Mouse (Mus musculus): Measurements from ENCODE around the gene Hinfp. TPM values are rescaled to one million over a fixed set of nuclear protein-coding genes. Genes with fewer than 3 reads are reported as not detected.

Hinfp gene
- polyA plus RNA-seq, 1 experiment from 2014 or later, result 14.9 TPM

DNA sequence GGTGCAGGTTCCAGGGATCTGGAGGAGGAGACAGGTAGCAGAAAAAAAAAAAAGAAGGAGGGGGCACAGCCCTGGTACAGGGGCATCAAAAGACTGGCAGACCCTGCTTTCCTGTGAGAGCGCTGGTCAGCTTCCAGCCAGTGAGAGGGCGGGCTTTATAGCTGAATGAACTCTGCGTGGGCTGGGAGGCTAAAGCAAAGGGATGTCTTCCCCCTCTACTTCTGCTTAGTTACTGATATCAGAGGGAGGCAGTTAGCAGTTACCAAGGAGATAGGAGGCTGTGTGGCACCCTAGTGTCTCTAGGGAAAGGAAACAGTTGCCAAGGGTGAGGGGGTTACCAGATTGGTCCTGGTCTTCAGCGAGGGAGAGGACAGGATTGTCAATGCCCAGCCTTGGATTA lies 55.0 kb downstream of the Hinfp start:
- Histone ChIP-seq H3K27ac (no peak overlapping the region), H3K9me3 (replicated peaks; ENCODE audit: low read length) (no peaks in the 10 kb centered on the region), H3K27me3 (ENCODE audit: insufficient read depth, low read length) (no peaks in the 10 kb centered on the region), H3K4me1 (replicated peaks; ENCODE audit: insufficient read depth, low read length) (peaks cover 12% of the 10 kb centered on the region), H3K4me3 (replicated peaks; ENCODE audit: low read depth, low read length) (no peak overlapping the region), H3K36me3 (ENCODE audit: insufficient read depth, low read length) (no peaks in the 10 kb centered on the region), H3K4me2 (ENCODE audit: low read length) (peak overlapping the region; percentile 26), H3K9ac (ENCODE audit: low read depth, low read length) (no peak overlapping the region)
- ATAC-seq (replicated peaks; ENCODE audit: low FRiP score, low read depth) (0 out of 2 replicates have a peak, but pooled peaks have one; percentile 8), DNase-seq (ENCODE audit: low spot score) (peak; percentile 78)
- no peak for TF ChIP-seq CTCF (IDR thresholded peaks at IDR 0.05; ENCODE audit: low read depth)
- WGBS, result 39% methylated on average over 4 of the region's 4 CpGs

DNA sequence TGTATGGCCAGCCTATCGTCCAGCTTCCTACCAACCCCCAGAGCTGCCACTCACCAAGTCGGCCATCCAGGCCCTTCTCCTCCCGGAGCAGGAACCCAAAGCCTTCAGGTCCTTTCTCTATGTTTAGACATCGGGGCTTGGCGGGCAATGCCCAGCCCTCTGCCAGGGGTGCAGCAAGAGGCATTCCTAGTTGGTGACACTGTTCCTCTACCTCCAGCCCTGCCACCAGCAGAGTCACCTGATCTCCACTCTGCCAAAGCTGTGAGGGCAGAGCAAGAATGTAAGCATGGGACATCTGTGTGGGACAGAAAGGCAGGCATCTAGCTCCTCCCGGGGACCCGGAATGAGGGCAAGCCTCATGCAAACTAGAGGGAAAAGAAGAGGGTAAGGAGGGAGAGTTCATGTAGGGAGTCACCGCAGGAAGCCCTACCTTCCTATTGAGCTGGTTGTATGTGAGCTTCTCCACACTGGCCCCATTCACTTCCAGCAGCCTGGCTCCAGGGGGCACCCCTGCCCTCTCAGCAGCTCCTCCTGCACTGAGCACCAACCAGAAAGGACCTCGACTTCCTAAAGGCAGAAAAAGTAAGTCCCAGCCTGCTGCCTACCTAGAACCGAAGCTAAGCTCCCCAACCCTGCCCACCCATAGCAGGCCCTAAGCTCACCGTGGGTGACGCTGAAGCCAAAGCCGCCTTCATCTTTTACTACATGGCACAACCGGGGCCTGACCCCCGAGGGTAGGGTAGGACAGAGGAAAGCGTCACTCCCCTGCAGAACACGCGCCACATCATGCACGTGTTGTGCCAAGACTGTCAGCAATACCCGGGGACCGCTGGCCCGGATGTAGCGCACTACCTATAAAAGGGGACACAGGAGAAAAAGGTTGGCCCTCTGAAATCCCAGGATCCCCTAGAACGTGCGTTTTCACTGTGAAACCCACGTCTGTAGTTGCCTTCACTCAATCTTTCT lies 56.0 kb downstream of the Hinfp start:
- H3K4me1 ChIP-seq (replicated peaks; ENCODE audit: insufficient read depth, low read length), result peaks cover 12% of the 10 kb centered on the region
- TF ChIP-seq CTCF (IDR thresholded peaks at IDR 0.05; ENCODE audit: low read depth), result peak; percentile 72
- peak overlapping the region; percentile 33; the same call in 1 of the 2 replicates for H3K4me2 ChIP-seq (ENCODE audit: low read length)
- H3K36me3 ChIP-seq (ENCODE audit: insufficient read depth, low read length), result no peaks in the 10 kb centered on the region
- 47% methylated on average over 26 of the region's 26 CpGs for WGBS
- DNase-seq (ENCODE audit: low spot score) (peak; percentile 83), ATAC-seq (replicated peaks; ENCODE audit: low FRiP score, low read depth) (peak; percentile 45; the same call in 1 of the 2 replicates)
- no peak overlapping the region for H3K27ac ChIP-seq
- H3K27me3 ChIP-seq (ENCODE audit: insufficient read depth, low read length), result no peaks in the 10 kb centered on the region
- no peak overlapping the region; the same call in 1 of the 2 replicates for H3K9ac ChIP-seq (ENCODE audit: low read depth, low read length)
- H3K9me3 ChIP-seq (replicated peaks; ENCODE audit: low read length), result no peaks in the 10 kb centered on the region
- H3K4me3 ChIP-seq (replicated peaks; ENCODE audit: low read depth, low read length), result no peak overlapping the region

DNA sequence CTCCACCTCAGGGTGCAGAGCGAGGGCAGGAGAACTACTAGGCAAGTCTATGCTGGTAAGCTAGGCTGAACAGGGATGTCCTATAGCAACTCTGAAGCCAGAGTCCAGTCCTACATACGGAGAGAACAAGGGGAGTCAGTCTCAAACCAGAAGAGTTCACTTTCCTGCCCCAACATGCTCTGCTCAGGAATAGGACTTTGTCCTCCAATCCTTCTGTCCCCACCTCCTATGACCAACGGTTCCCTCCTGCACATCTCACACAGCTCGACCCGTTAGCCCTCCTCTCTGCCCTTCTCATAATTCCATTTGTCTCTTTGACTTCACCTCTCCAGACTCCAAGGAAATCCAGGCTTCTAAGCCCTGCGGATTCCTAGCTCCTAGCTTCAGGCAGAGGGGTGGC lies 57.6 kb downstream of the Hinfp start:
- no peaks in the 10 kb centered on the region for H3K9me3 ChIP-seq (replicated peaks; ENCODE audit: low read length)
- WGBS, result 70% methylated on average over 6 of the region's 6 CpGs
- DNase-seq (ENCODE audit: low spot score), result no peak

DNA sequence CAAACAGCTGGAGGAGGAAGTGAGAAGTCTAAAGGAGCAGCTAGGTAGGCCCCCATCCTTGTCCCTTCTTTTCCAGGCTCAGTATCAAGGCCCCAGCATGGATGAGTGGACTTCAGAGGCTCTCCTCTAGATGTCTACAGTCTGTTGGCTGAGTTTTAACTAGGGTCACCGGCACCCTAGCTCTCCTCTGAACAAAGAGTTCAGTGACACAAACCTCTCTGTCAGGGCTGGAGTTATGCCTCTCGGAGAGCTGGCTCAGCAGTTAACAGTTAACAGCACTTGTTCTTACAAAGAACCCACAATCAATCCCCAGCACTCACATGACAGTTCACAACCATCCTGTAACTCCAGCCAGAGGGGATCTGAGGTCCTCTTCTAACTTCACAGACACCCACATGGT lies 61.9 kb downstream of the Hinfp start:
- Histone ChIP-seq H3K27me3 (ENCODE audit: insufficient read depth, low read length) (no peaks in the 10 kb centered on the region), H3K9ac (ENCODE audit: low read depth, low read length) (no peak overlapping the region), H3K27ac (no peak overlapping the region), H3K4me1 (replicated peaks; ENCODE audit: insufficient read depth, low read length) (no peaks in the 10 kb centered on the region), H3K36me3 (ENCODE audit: insufficient read depth, low read length) (no peaks in the 10 kb centered on the region), H3K4me3 (replicated peaks; ENCODE audit: low read depth, low read length) (no peak overlapping the region), H3K4me2 (ENCODE audit: low read length) (no peak overlapping the region), H3K9me3 (replicated peaks; ENCODE audit: low read length) (no peaks in the 10 kb centered on the region)
- DNase-seq (ENCODE audit: low spot score), result no peak
- no peak for TF ChIP-seq CTCF (IDR thresholded peaks at IDR 0.05; ENCODE audit: low read depth)
- ATAC-seq (replicated peaks; ENCODE audit: low FRiP score, low read depth), result no peak
- WGBS, result 29% methylated on average over 2 of the region's 2 CpGs

More for the DNA sequence above, 57.6 kb downstream of the Hinfp start:
- H3K36me3 ChIP-seq (ENCODE audit: insufficient read depth, low read length), result no peaks in the 10 kb centered on the region
- H3K9ac ChIP-seq (ENCODE audit: low read depth, low read length), result no peak overlapping the region
- H3K4me3 ChIP-seq (replicated peaks; ENCODE audit: low read depth, low read length), result no peak overlapping the region
- no peaks in the 10 kb centered on the region for H3K27me3 ChIP-seq (ENCODE audit: insufficient read depth, low read length)
- no peak for TF ChIP-seq CTCF (IDR thresholded peaks at IDR 0.05; ENCODE audit: low read depth)
- no peak for ATAC-seq (replicated peaks; ENCODE audit: low FRiP score, low read depth)
- H3K4me2 ChIP-seq (ENCODE audit: low read length), result no peak overlapping the region
- peaks cover 12% of the 10 kb centered on the region for H3K4me1 ChIP-seq (replicated peaks; ENCODE audit: insufficient read depth, low read length)
- H3K27ac ChIP-seq, result no peak overlapping the region

Small RNA genes within 50 kb of the gene (microRNA-seq; reads per million reads assigned to microRNA genes)
- not detected for gene Gm44335

Other genes starting within 250 kb of the Hinfp start
- 62.9 and 72.1 TPM in 2 replicates for gene Usp2, start 238.7 kb downstream of the Hinfp start, polyA plus RNA-seq (2015; fragmentation: Nextera tagmentation; extraction: Ambion mirVana)
- gene Mfrp, start 203.9 kb downstream of the Hinfp start, polyA plus RNA-seq (2015; fragmentation: Nextera tagmentation; extraction: Ambion mirVana), result 0.11 and 0.16 TPM in 2 replicates
- gene C1qtnf5, start 198.4 kb downstream of the Hinfp start, polyA plus RNA-seq (2015; fragmentation: Nextera tagmentation; extraction: Ambion mirVana), result 9.7 and 12.3 TPM in 2 replicates
- gene Gm49380, start 192.2 kb downstream of the Hinfp start, polyA plus RNA-seq (2015; fragmentation: Nextera tagmentation; extraction: Ambion mirVana), result not detected in 2 replicates
- 46.6 and 49.7 TPM in 2 replicates for gene Rnf26, start 192.2 kb downstream of the Hinfp start, polyA plus RNA-seq (2015; fragmentation: Nextera tagmentation; extraction: Ambion mirVana)
- gene Mcam, start 171.2 kb downstream of the Hinfp start, polyA plus RNA-seq (2015; fragmentation: Nextera tagmentation; extraction: Ambion mirVana), result 46.3 and 46.6 TPM in 2 replicates
- 9.9 and 10.4 TPM in 2 replicates for gene Cbl, start 71.6 kb downstream of the Hinfp start, polyA plus RNA-seq (2015; fragmentation: Nextera tagmentation; extraction: Ambion mirVana)
- not detected in 2 replicates for gene Ccdc153, start 65.0 kb downstream of the Hinfp start, polyA plus RNA-seq (2015; fragmentation: Nextera tagmentation; extraction: Ambion mirVana)
- 16.0 and 16.7 TPM in 2 replicates for gene Pdzd3, start 54.2 kb downstream of the Hinfp start, polyA plus RNA-seq (2015; fragmentation: Nextera tagmentation; extraction: Ambion mirVana)
- 6.8 and 7.2 TPM in 2 replicates for gene Nlrx1, start 37.1 kb downstream of the Hinfp start, polyA plus RNA-seq (2015; fragmentation: Nextera tagmentation; extraction: Ambion mirVana)
- gene Abcg4, start 17.1 kb downstream of the Hinfp start, polyA plus RNA-seq (2015; fragmentation: Nextera tagmentation; extraction: Ambion mirVana), result 1.0 and 1.6 TPM in 2 replicates
- gene C2cd2l, start 14.6 kb upstream of the Hinfp start, polyA plus RNA-seq (2015; fragmentation: Nextera tagmentation; extraction: Ambion mirVana), result 11.6 and 13.0 TPM in 2 replicates
- 32.2 and 33.6 TPM in 2 replicates for gene Dpagt1, start 20.3 kb upstream of the Hinfp start, polyA plus RNA-seq (2015; fragmentation: Nextera tagmentation; extraction: Ambion mirVana)
- gene H2afx, start 29.0 kb upstream of the Hinfp start, polyA plus RNA-seq (2015; fragmentation: Nextera tagmentation; extraction: Ambion mirVana), result 186 and 205 TPM in 2 replicates
- 88.2 and 95.8 TPM in 2 replicates for gene Hmbs, start 38.6 kb upstream of the Hinfp start, polyA plus RNA-seq (2015; fragmentation: Nextera tagmentation; extraction: Ambion mirVana)
- gene Vps11, start 56.0 kb upstream of the Hinfp start, polyA plus RNA-seq (2015; fragmentation: Nextera tagmentation; extraction: Ambion mirVana), result 30.3 and 31.1 TPM in 2 replicates
- 22.1 and 25.8 TPM in 2 replicates for gene Hyou1, start 73.8 kb upstream of the Hinfp start, polyA plus RNA-seq (2015; fragmentation: Nextera tagmentation; extraction: Ambion mirVana)
- 88.7 and 101 TPM in 2 replicates for gene Slc37a4, start 91.2 kb upstream of the Hinfp start, polyA plus RNA-seq (2015; fragmentation: Nextera tagmentation; extraction: Ambion mirVana)
- 2,620 and 2,934 TPM in 2 replicates for gene Rps25, start 101.5 kb upstream of the Hinfp start, polyA plus RNA-seq (2015; fragmentation: Nextera tagmentation; extraction: Ambion mirVana)
- 130 and 135 TPM in 2 replicates for gene Trappc4, start 101.9 kb upstream of the Hinfp start, polyA plus RNA-seq (2015; fragmentation: Nextera tagmentation; extraction: Ambion mirVana)
- 25.5 and 29.2 TPM in 2 replicates for gene Ccdc84, start 112.9 kb upstream of the Hinfp start, polyA plus RNA-seq (2015; fragmentation: Nextera tagmentation; extraction: Ambion mirVana)
- gene Foxr1, start 135.5 kb upstream of the Hinfp start, polyA plus RNA-seq (2015; fragmentation: Nextera tagmentation; extraction: Ambion mirVana), result not detected in 2 replicates
- 19.9 and 27.8 TPM in 2 replicates for gene Upk2, start 149.3 kb upstream of the Hinfp start, polyA plus RNA-seq (2015; fragmentation: Nextera tagmentation; extraction: Ambion mirVana)
- gene Bcl9l, start 177.2 kb upstream of the Hinfp start, polyA plus RNA-seq (2015; fragmentation: Nextera tagmentation; extraction: Ambion mirVana), result 8.7 and 9.1 TPM in 2 replicates